Mouse (Mus musculus) heart, postnatal 0 days (tissue): ENCODE results near the gene Slc15a4. TPM values are rescaled to one million over a fixed set of nuclear protein-coding genes. Genes with fewer than 3 reads are reported as not detected.

ENCODE experiments used
- ATAC-seq: fragments of 200-750 bp; cut with Nextera tagmentation; 2 replicates; pipeline ENCODE4 v1.8.0; 2017; ENCODE audit warnings: low read depth, moderate number of reproducible peaks, moderate library complexity; ENCODE audit not compliant: insufficient read depth
- DNase-seq: peaks from one replicate; pipeline ENCODE4 v3.0.0-alpha.2; 2016; ENCODE audit warnings: low spot score
- H3K27ac ChIP-seq: fragments of 300-500 bp; sonication (generic); 2 replicates; pipeline ENCODE4 v1.5.1; 2014; ENCODE audit warnings: low read depth, mild to moderate bottlenecking
- H3K27me3 ChIP-seq: fragments of 300-500 bp; sonication (generic); 2 replicates; pipeline ENCODE4 v1.6.1; 2014; ENCODE audit warnings: low read length, mixed read lengths; ENCODE audit not compliant: control insufficient read depth, insufficient read depth
- H3K36me3 ChIP-seq: fragments of 300-500 bp; sonication (generic); replicated peaks from 2 replicates; pipeline ENCODE4 v1.6.1; 2014; ENCODE audit warnings: low read length, mixed read lengths; ENCODE audit not compliant: control insufficient read depth, insufficient read depth
- H3K4me1 ChIP-seq: fragments of 300-500 bp; sonication (generic); 2 replicates; pipeline ENCODE4 v1.6.1; 2014; ENCODE audit warnings: antibody characterized with exemption; ENCODE audit not compliant: control insufficient read depth, insufficient read depth
- H3K4me2 ChIP-seq: fragments of 300-500 bp; sonication (generic); 2 replicates; pipeline ENCODE4 v1.6.1; 2014; ENCODE audit warnings: low read depth, mild to moderate bottlenecking, low read length, moderate library complexity
- H3K4me3 ChIP-seq: fragments of 300-500 bp; sonication (generic); 2 replicates; pipeline ENCODE4 v1.5.1; 2014; ENCODE audit warnings: low read depth, low read length
- H3K9ac ChIP-seq: fragments of 300-500 bp; sonication (generic); replicated peaks from 2 replicates; pipeline ENCODE4 v1.6.1; 2014; ENCODE audit warnings: low read depth, low read length, mixed read lengths
- H3K9me3 ChIP-seq: fragments of 300-500 bp; sonication (generic); replicated peaks from 2 replicates; pipeline ENCODE4 v1.6.1; 2016; ENCODE audit warnings: low read length; ENCODE audit not compliant: control insufficient read depth
- CTCF ChIP-seq: IDR thresholded peaks from 2 replicates; pipeline ENCODE4 v1.5.1; 2016; ENCODE audit warnings: antibody characterized with exemption, control low read depth, low read depth
- EP300 ChIP-seq: IDR thresholded peaks from 2 replicates; pipeline ENCODE4 v1.6.1; 2016; ENCODE audit warnings: antibody characterized with exemption, low read depth
- whole genome bisulfite sequencing: fragments of 180-500 bp; shearing (Covaris S2); extraction: QIAGEN DNeasy Blood & Tissue Kit; methylation state at CpG from one replicate; pipeline ENCODE4 v1.1.7; 2014; 5-methylcytosine and 5-hydroxymethylcytosine counted together
- polyA plus RNA-seq: library from polyadenylated mRNA; unstranded; fragments of >200 nt; fragmentation: Nextera tagmentation; extraction: Ambion mirVana; gene quantifications from 2 replicates; pipeline ENCODE4 v1.2.1, GENCODE M21; 2015
- total RNA-seq: library from RNA; depleted of rRNA; stranded (reverse); fragments of >200 nt; gene quantifications from 2 replicates; pipeline ENCODE4 v1.2.3, GENCODE M21; 2014; ENCODE audit warnings: low replicate concordance; rRNA removed

Gene Slc15a4
- total and polyA plus RNA-seq, 2 experiments from 2014 or later = 8.7 to 31.1 TPM

DNA sequence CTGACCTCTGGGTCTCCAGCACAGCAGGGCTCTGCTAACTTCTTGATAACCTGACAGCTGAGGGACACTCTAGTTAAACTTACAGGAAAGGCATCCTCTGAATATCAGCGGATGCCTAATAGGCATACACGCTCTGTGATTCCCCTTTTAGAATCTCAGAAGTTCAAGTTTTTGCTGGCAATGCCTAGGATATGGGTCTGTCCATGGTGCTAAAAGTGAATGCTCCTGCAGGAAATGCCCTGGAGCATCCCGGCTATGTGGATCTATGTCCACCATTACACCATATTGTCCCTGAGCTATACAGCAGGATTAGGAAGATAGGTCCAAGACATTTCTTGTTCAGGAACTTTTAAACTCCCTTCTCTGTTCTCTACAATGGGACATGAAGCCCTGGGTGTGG, 71.6 kb downstream of the Slc15a4 start:
- WGBS = 69% methylated on average over 3 of the region's 3 CpGs
- no peak for DNase-seq
- no peak overlapping the region for H3K4me2 ChIP-seq
- no peaks in the 10 kb centered on the region for H3K27me3 ChIP-seq
- H3K36me3 ChIP-seq = no peaks in the 10 kb centered on the region
- no peak overlapping the region for H3K27ac ChIP-seq
- no peaks in the 10 kb centered on the region for H3K4me1 ChIP-seq
- ATAC-seq = no peak
- TF ChIP-seq EP300 (no peak), CTCF (no peak)
- H3K9me3 ChIP-seq = no peaks in the 10 kb centered on the region
- H3K4me3 ChIP-seq = no peak overlapping the region
- H3K9ac ChIP-seq = no peak overlapping the region

DNA sequence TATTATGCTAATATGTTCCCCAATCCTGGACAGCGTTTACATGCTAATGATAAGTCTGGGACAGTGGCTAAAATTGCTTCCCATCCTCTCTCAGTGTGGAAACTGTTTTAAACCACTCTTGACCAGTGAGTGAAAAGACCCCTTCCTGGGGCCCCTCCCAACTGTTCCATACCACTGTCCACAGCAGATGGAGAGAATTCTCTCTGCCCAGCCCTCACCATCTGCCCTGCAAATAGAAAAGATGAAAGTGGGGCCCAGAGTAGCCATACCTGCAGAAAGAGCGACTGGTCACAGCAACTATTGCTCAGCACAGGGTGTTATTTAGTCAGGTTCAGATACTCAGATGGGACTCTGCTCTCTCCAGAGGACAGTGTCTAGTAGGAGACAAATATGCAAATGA, 84.6 kb downstream of the Slc15a4 start:
- 75% methylated on average over 2 of the region's 2 CpGs for WGBS
- Histone ChIP-seq H3K4me2 (no peak overlapping the region), H3K4me1 (no peaks in the 10 kb centered on the region), H3K27ac (no peak overlapping the region), H3K36me3 (no peaks in the 10 kb centered on the region), H3K4me3 (no peak overlapping the region), H3K9ac (no peak overlapping the region), H3K9me3 (0 out of 2 replicates have a peak, but pooled peaks cover 3% of the 10 kb centered on the region), H3K27me3 (no peaks in the 10 kb centered on the region)
- no peak for TF ChIP-seq EP300
- TF ChIP-seq CTCF = no peak
- no peak for DNase-seq
- ATAC-seq = no peak

DNA sequence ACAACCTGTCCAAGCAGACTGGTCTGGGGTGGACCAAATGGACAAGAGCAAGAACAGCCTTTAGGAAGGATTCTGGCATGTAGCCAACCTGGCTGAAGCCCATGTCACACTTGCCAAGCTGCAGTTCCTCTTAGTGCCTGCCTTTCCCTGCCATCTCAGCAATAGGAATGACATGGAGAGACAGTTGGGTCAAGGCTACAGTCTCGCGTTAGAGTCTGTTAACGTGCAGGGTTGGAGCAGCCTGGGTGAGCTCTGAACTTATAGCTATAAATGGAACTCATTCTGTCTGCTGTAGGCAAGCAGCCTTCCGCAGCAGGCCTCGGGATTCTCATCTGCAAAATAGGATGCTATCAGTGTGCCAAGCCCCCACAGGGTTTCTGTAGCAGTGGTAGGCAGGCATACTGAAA, 86.1 kb downstream of the Slc15a4 start:
- no peaks in the 10 kb centered on the region for H3K36me3 ChIP-seq
- no peak overlapping the region for H3K4me3 ChIP-seq
- H3K27ac ChIP-seq = no peak overlapping the region
- ATAC-seq = no peak
- H3K4me1 ChIP-seq = no peaks in the 10 kb centered on the region
- H3K9ac ChIP-seq = no peak overlapping the region
- 75% methylated on average over 5 of the region's 5 CpGs for WGBS
- DNase-seq = no peak
- H3K9me3 ChIP-seq = 0 out of 2 replicates have a peak, but pooled peaks cover 3% of the 10 kb centered on the region
- H3K27me3 ChIP-seq = no peaks in the 10 kb centered on the region
- H3K4me2 ChIP-seq = no peak overlapping the region
- TF ChIP-seq EP300 (no peak), CTCF (no peak)

Other genes with a start within 250 kb of the Slc15a4 start
- gene Glt1d1, start 635 bp downstream of the Slc15a4 start, total RNA-seq = not detected in 2 replicates
- not detected in 2 replicates for gene Glt1d1, start 635 bp downstream of the Slc15a4 start, polyA plus RNA-seq